Mouse (Mus musculus): Measurements from ENCODE around the gene Sde2. TPM values are rescaled to one million over a fixed set of nuclear protein-coding genes. Genes with fewer than 3 reads are reported as not detected.
A peak's percentile ranks its signal among the peaks of the same experiment; 100 is the strongest.

Sde2 gene
- polyA plus RNA-seq, 1 experiment from 2014 or later, result 39.0 TPM

DNA sequence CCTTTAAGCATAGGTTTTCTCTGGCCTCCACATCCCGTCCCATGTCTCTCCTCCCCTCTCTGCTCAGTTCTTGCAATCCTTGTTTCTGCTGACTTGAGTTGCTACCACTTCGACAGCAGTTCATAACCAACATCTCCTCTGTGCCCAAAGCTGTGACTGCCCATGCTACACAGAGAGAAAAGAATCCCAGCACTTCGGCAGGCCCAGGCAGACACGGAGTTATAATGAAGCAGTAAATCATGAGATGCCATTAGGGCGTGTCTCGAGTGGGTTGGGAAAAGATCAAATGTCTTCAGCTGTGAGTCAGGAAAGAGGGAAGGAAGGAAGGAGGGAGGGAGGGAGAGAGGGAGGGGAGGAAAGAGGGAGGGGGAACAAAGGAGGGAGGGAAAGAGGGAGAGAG, 12.9 kb upstream of the Sde2 start:
- Histone ChIP-seq H3K27me3 (no peaks in the 10 kb centered on the region), H3K4me3 (replicated peaks) (no peak overlapping the region), H3K27ac (no peak overlapping the region), H3K9me3 (no peaks in the 10 kb centered on the region), H3K36me3 (replicated peaks) (no peaks in the 10 kb centered on the region), H3K9ac (no peak overlapping the region), H3K4me1 (no peaks in the 10 kb centered on the region), H3K4me2 (no peak overlapping the region)
- ATAC-seq (ENCODE audit: low FRiP score), result no peak
- WGBS, result 77% methylated on average over 6 of the region's 6 CpGs

DNA sequence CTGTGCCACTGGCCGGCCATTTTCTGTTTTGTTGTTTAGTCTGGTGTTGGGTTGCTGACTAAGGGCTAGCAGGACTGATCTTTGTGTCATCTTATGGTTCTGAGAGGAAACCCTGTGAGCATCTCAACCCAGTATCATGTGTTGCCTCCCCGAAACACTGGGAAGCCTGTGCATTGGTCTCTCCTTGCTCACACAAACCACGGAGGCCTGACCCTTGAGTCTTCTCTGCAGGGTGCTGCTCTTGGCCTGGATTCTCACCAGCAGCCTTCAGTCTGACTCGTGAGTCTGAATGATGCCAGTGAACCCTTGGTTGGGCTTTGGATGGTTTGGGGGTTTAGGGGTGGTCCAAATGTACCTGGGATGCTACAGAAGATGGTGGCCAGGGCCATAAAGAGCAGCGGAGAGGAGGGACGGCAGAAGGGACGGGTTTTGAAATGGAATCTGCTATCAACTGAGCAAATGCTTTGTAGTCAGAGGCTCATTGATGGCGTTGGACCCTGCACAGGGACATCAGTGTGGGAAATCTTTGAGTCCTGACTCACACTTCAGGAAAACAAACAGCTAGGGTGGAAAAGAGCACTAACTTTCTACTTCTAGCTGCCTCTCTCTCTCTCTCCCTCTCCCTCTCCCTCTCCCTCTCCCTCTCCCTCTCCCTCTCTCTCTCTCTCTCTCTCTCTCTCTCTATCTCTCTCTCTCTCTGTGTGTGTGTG, 11.6 kb upstream of the Sde2 start:
- no peak for ATAC-seq (ENCODE audit: low FRiP score)
- H3K36me3 ChIP-seq (replicated peaks), result no peaks in the 10 kb centered on the region
- H3K9ac ChIP-seq, result no peak overlapping the region
- no peaks in the 10 kb centered on the region for H3K9me3 ChIP-seq
- no peak overlapping the region for H3K27ac ChIP-seq
- no peak overlapping the region for H3K4me2 ChIP-seq
- H3K4me3 ChIP-seq (replicated peaks), result no peak overlapping the region
- WGBS, result 75% methylated on average over 8 of the region's 8 CpGs
- no peaks in the 10 kb centered on the region for H3K27me3 ChIP-seq
- H3K4me1 ChIP-seq, result no peaks in the 10 kb centered on the region

DNA sequence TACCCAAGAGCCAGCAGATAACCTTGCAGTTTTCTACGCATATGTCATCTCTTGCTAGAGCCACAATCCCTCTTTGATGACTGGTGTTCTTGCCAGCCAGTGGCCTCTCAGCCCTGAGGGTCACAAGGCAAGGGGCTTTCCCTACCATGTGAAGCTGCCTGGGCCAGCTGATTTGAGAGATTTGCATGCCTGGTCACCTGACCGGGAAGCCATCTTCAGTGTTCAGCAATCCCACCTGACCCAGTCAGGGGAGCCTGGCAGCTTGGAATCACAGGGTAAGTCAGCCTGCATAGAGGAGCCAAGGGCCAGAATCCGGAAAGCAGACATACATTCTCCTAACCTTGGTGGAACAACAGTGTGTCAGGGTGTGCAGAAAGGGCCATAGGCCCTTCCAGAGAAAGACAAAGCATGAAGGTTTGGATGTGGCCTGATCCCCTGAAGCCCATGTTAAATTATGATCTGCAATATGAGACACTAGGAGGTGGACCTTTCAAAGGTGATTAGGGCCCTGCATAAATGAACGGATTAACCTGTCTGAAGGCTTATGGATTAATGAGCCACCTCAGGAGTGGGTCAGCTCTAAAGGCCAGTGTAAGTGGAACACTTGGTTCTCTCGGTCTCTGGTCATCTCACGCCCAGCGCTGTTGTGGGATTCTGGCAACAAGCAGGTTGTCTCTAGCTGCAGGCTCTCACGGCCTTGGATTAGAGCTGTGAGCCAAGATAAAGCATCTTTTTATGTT, 9.2 kb upstream of the Sde2 start:
- no peak overlapping the region for H3K4me2 ChIP-seq
- no peak overlapping the region for H3K4me3 ChIP-seq (replicated peaks)
- no peaks in the 10 kb centered on the region for H3K36me3 ChIP-seq (replicated peaks)
- H3K9ac ChIP-seq, result no peak overlapping the region
- WGBS, result 85% methylated on average over 8 of the region's 8 CpGs
- no peaks in the 10 kb centered on the region for H3K4me1 ChIP-seq
- H3K27me3 ChIP-seq, result no peaks in the 10 kb centered on the region
- no peak overlapping the region for H3K27ac ChIP-seq
- H3K9me3 ChIP-seq, result no peaks in the 10 kb centered on the region
- no peak for ATAC-seq (ENCODE audit: low FRiP score)

DNA sequence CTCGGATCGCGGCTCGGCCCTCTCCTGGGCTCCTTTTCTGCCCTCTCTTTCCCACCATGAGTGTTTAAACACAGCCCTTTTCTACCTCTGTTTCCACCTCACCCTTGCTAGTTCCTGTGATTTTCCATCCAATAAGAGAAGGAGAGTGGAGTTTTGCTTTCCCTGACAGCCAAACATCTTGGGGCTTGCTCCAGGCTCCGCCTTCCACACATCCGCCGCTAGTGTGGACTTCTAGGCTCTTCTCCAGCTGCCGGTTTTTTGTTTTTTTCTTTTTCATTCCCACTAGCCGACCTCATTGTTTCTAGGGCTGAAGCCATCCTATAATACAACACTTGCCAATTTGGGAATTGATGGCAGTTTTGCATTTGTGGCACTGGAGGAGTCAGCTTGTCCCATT, 2.8 kb upstream of the Sde2 start:
- H3K27ac ChIP-seq, result peak overlapping the region; percentile 92
- peak; percentile 51; the same call in 1 of the 2 replicates for ATAC-seq (ENCODE audit: low FRiP score)
- peak overlapping the region; percentile 31 for H3K4me3 ChIP-seq (replicated peaks)
- H3K36me3 ChIP-seq (replicated peaks), result no peaks in the 10 kb centered on the region
- H3K9me3 ChIP-seq, result no peaks in the 10 kb centered on the region
- H3K27me3 ChIP-seq, result no peaks in the 10 kb centered on the region
- peaks cover 45% of the 10 kb centered on the region for H3K4me1 ChIP-seq
- H3K4me2 ChIP-seq, result peak overlapping the region; percentile 56
- peak overlapping the region; percentile 50 for H3K9ac ChIP-seq
- 1% methylated on average over 9 of the region's 9 CpGs for WGBS

DNA sequence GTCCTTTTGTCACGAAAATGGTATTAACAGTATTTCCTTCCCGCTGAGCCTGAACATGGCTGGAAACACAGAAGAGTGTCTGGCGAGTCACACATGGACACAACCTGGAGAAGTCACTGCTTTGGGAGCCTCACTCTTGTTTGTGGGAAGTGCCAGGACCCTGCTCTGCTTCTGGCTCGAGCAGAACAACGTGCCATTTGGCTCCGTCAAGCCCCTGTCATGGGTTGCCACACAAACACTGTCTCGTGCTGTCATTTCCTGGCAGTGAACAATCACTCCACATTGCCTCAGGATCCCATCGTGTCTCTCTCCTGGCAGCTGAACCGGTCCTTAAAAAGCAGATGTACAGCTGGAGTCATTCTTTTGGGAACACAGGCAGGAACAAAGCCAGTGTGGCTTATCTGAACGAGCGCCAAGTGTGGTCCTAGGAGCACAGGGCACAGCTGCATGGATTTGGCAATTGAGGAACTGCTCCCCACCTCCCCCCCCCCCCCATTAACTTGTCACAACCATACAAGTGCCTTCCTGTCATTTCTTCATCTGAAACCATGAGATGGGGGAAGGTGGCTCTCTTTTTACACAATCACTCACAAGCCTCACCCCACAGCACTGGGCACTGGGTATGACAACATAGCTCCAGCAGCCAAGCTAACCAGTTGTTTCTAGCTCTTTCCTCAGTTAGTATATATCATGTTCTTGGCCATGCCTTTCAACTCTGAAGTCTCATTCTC, 2.3 kb upstream of the Sde2 start:
- H3K27ac ChIP-seq, result peak overlapping the region; percentile 92
- 15% methylated on average over 11 of the region's 11 CpGs for WGBS
- H3K4me2 ChIP-seq, result peak overlapping the region; percentile 56
- no peaks in the 10 kb centered on the region for H3K9me3 ChIP-seq
- H3K4me3 ChIP-seq (replicated peaks), result peak overlapping the region; percentile 31
- no peak for ATAC-seq (ENCODE audit: low FRiP score)
- no peaks in the 10 kb centered on the region for H3K36me3 ChIP-seq (replicated peaks)
- H3K27me3 ChIP-seq, result no peaks in the 10 kb centered on the region
- peak overlapping the region; percentile 50; the same call in 1 of the 2 replicates for H3K9ac ChIP-seq
- peaks cover 45% of the 10 kb centered on the region for H3K4me1 ChIP-seq

DNA sequence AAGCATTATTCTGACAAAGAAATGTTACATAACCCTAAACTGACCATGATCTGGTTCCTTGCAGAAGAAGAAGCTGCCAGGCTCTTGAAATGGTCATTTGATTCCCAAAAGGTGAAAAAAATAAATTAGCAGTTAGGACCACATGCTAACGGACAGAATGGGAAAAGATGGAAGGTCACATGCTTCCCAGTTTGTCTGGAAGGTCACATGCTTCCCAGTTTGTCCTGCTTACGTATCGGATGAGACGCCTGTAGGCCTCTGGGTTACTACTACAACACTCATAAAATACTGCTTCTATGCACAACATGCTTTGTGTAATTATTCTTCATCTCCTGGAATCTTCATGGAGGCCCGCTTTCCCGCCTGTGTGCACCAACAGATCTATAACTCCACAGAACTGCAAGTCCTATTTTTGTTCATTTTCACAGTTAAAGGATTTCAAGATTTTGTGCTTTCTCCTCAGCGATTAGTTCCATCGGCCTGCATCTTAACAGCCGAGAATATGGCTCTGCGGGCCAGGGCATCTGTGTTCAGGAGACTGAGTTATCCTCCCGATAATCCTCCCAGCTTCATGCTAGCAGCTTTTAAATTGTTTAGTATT, 1.1 kb upstream of the Sde2 start:
- ATAC-seq (ENCODE audit: low FRiP score), result no peak
- Histone ChIP-seq H3K27ac (peak overlapping the region; percentile 98), H3K9me3 (no peaks in the 10 kb centered on the region), H3K9ac (peak overlapping the region; percentile 72), H3K36me3 (replicated peaks) (no peaks in the 10 kb centered on the region), H3K27me3 (no peaks in the 10 kb centered on the region), H3K4me2 (peak overlapping the region; percentile 78), H3K4me1 (peaks cover 45% of the 10 kb centered on the region), H3K4me3 (replicated peaks) (peak overlapping the region; percentile 58)
- 35% methylated on average over 11 of the region's 11 CpGs for WGBS

DNA sequence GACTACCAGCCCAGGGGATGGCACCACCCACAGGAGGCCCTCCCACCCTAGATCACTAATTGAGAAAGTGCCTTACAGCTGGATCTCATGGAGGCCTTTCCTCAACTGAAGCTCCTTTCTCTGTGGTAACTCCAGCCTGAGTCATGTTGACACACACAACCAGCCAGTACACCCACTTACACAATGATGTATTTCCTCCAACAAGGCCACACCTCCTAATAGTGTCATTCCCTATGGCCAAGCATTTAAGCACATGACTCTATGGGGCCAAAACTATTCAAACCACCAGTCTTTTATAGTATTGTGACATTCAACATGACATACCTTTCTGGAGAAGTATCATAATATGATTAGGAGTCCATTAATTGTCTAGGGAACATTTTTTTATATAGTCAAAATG, 7.8 kb downstream of the Sde2 start:
- no peak overlapping the region for H3K4me2 ChIP-seq
- no peaks in the 10 kb centered on the region for H3K27me3 ChIP-seq
- H3K9ac ChIP-seq, result no peak overlapping the region
- no peak for ATAC-seq (ENCODE audit: low FRiP score)
- H3K4me3 ChIP-seq (replicated peaks), result no peak overlapping the region
- H3K4me1 ChIP-seq, result no peaks in the 10 kb centered on the region
- no peak overlapping the region for H3K27ac ChIP-seq
- no peaks in the 10 kb centered on the region for H3K9me3 ChIP-seq
- peaks cover 80% of the 10 kb centered on the region for H3K36me3 ChIP-seq (replicated peaks)

DNA sequence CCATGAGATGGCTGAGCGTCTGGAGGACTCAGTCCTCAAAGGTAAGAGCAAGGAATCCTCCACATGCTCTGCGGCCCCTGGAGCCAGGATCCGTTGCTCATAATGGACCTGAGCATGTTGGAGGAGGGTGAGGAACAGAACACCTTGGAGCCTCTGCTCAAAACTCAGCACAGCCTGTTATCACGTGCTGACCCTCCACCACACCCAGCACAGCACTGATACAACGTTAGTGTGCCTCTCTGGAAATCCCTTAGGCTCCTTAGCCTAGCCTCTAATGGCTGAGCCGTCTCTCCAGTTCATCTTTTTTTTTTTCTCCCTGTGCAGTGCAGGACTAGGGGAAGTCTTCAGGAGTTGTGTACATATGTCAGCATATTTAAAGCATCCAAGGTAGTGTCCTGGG, 9.1 kb downstream of the Sde2 start:
- no peak overlapping the region for H3K27ac ChIP-seq

DNA sequence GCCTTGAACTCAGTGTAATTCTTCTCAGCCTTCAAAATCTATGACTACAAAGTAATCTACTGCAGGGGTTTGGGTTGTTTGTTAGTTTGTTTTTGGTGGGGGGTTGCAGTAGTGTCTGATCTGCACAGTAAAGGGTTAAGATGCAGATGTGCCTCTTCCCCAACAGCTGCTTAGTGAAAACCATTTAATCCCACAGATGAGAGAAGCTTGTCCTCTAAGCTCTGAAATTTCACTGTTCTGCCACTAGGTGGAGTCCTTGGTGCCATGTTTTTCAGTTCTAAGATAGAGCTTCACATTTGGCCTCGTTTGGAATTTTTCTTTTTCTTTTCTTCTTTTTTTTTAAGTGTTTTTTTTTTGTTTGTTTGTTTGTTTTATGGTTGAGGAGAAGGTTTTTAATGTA, 12.7 kb downstream of the Sde2 start:
- ATAC-seq (ENCODE audit: low FRiP score), result no peak
- WGBS, result 33% methylated on average over 1 of the region's 1 CpGs
- peaks cover 88% of the 10 kb centered on the region for H3K36me3 ChIP-seq (replicated peaks)
- H3K4me3 ChIP-seq (replicated peaks), result no peak overlapping the region
- no peaks in the 10 kb centered on the region for H3K27me3 ChIP-seq
- H3K9me3 ChIP-seq, result no peaks in the 10 kb centered on the region
- H3K4me2 ChIP-seq, result no peak overlapping the region
- no peak overlapping the region for H3K9ac ChIP-seq
- no peaks in the 10 kb centered on the region for H3K4me1 ChIP-seq
- no peak overlapping the region for H3K27ac ChIP-seq

More for the DNA sequence above, 9.1 kb downstream of the Sde2 start:
- H3K4me3 ChIP-seq (replicated peaks), result no peak overlapping the region
- no peak overlapping the region for H3K4me2 ChIP-seq
- no peaks in the 10 kb centered on the region for H3K27me3 ChIP-seq
- ATAC-seq (ENCODE audit: low FRiP score), result no peak
- WGBS, result 90% methylated on average over 6 of the region's 6 CpGs
- no peaks in the 10 kb centered on the region for H3K4me1 ChIP-seq
- H3K36me3 ChIP-seq (replicated peaks), result peaks cover 90% of the 10 kb centered on the region
- no peak overlapping the region for H3K9ac ChIP-seq
- H3K9me3 ChIP-seq, result no peaks in the 10 kb centered on the region

DNA sequence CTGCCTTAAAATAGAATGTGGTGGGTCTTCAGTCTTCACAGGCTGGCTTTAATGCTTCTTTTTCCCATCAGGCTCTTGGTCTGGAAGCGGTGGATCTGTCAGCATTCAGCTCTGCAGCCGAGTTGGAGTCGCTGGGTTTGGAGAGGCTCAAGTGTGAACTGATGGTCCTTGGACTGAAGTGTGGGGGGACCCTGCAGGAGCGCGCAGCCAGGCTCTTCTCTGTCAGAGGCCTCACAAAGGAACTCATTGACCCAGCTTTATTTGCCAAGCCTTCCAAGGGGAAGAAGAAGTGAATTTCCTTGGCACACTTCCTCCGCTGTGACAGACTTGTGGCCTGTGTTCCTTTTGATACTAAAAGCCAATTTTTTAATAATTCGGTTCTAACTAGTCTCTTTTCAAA, 15.1 kb downstream of the Sde2 start:
- Histone ChIP-seq H3K4me1 (no peaks in the 10 kb centered on the region), H3K36me3 (replicated peaks) (peaks cover 66% of the 10 kb centered on the region), H3K9me3 (no peaks in the 10 kb centered on the region), H3K27me3 (no peaks in the 10 kb centered on the region), H3K4me2 (no peak overlapping the region), H3K4me3 (replicated peaks) (no peak overlapping the region), H3K9ac (no peak overlapping the region), H3K27ac (no peak overlapping the region)
- 91% methylated on average over 7 of the region's 7 CpGs for WGBS
- ATAC-seq (ENCODE audit: low FRiP score), result no peak

DNA sequence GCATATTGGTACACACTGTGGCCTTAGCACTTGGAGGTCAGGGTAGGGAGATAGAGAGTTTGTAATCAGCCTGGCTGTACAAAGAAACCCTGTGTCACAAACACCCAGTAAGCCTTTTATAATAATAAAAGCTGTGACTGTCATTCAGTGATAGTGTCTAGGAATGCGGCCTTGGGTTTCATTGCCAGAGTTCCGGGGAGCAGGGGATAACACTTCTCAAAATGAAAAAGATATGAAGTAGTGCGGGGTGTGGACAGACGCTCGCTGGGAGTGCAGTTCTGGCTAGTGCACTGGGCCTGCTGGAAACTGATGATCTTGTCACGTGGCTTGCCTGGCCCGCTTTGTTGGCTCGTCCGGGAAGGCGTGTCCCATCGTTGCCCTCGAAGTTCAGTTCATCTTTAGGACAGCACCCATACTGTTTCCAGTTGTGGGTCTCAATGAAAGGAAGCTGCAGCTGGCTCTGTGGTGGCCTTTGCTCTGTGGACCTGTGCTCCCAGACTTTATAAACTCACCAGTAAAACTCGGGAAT, 19.3 kb downstream of the Sde2 start:
- Histone ChIP-seq H3K36me3 (replicated peaks) (peaks cover 29% of the 10 kb centered on the region), H3K4me1 (no peaks in the 10 kb centered on the region), H3K9ac (no peak overlapping the region), H3K4me3 (replicated peaks) (no peak overlapping the region), H3K27ac (no peak overlapping the region), H3K27me3 (no peaks in the 10 kb centered on the region), H3K9me3 (no peaks in the 10 kb centered on the region), H3K4me2 (no peak overlapping the region)
- WGBS, result 82% methylated on average over 13 of the region's 13 CpGs
- no peak for ATAC-seq (ENCODE audit: low FRiP score)

DNA sequence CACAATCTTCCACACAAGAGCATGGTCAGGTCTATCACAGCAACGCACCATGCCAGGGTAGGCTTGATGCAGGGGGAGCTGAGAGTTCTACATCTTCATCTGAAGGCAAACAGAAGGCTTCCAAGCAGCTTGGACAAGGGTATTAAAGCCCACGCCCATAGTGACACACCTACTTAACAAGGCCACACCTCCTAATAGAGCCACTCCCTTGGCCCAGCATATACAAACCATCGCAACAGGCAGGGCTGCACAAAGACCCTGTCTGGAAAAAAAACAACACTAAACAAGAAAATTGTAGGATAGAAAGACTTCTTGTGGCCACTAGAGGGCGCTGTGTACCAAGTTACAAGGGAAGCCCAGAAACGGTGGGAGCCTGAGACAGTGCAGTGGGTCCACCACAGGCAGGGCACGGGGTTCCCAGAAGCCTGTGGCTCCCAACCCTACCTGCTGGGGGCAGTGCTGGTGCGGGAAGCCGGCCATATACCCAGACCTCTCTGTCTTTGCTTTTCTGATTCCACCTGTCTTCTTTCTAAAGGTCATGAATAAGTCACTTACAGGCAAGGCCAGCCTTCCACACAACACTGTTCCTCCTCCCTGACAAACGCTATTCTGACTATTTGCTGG, 23.0 kb downstream of the Sde2 start:
- no peak overlapping the region for H3K27ac ChIP-seq
- H3K36me3 ChIP-seq (replicated peaks), result no peaks in the 10 kb centered on the region
- no peak for ATAC-seq (ENCODE audit: low FRiP score)
- 16% methylated on average over 9 of the region's 9 CpGs for WGBS
- H3K9me3 ChIP-seq, result no peaks in the 10 kb centered on the region
- no peak overlapping the region for H3K9ac ChIP-seq
- no peaks in the 10 kb centered on the region for H3K27me3 ChIP-seq
- H3K4me2 ChIP-seq, result no peak overlapping the region
- no peaks in the 10 kb centered on the region for H3K4me1 ChIP-seq
- H3K4me3 ChIP-seq (replicated peaks), result no peak overlapping the region
